Mouse (Mus musculus) forelimb bud, embryonic 11.5 days (tissue): Measurements from ENCODE around the gene Astl.

Source experiments
- DNase-seq: peaks from one replicate; pipeline ENCODE4 v3.0.0-alpha.2; 2012; ENCODE audit warnings: low read depth, low spot score

The Astl gene

GRCm38 (mm10) chr2:127323667-127324066 lies 14.8 kb upstream of the Astl start:
- no peak for DNase-seq

- no peak for DNase-seq
Observed at GRCm38 (mm10) chr2:127324456-127324855, 14.0 kb upstream of the Astl start.

- DNase-seq = no peak
Observed at GRCm38 (mm10) chr2:127328090-127328851, 10.2 kb upstream of the Astl start.

GRCm38 (mm10) chr2:127332807-127333570 lies 5.5 kb upstream of the Astl start:
- no peak for DNase-seq

GRCm38 (mm10) chr2:127333945-127334603 lies 4.4 kb upstream of the Astl start:
- no peak for DNase-seq

GRCm38 (mm10) chr2:127335078-127335541 lies 3.3 kb upstream of the Astl start:
- no peak for DNase-seq

- DNase-seq = peak; percentile 40
Observed at GRCm38 (mm10) chr2:127335767-127336496, 2.5 kb upstream of the Astl start, which contains the start of gene Dusp2. TSS of gene Dusp2 (plus strand) at chr2:127336159.

- DNase-seq = no peak
Observed at GRCm38 (mm10) chr2:127336497-127336832, 2.0 kb upstream of the Astl start.

GRCm38 (mm10) chr2:127336885-127337284 lies 1.6 kb upstream of the Astl start:
- no peak for DNase-seq

GRCm38 (mm10) chr2:127337531-127337930 lies 908 bp upstream of the Astl start:
- DNase-seq = no peak

- no peak for DNase-seq
Observed at GRCm38 (mm10) chr2:127338012-127338411, 427 bp upstream of the Astl start.

GRCm38 (mm10) chr2:127338833-127339232 lies 394 bp downstream of the Astl start:
- no peak for DNase-seq

GRCm38 (mm10) chr2:127339262-127339661 lies 823 bp downstream of the Astl start:
- no peak for DNase-seq

- peak; percentile 61 for DNase-seq
Observed at GRCm38 (mm10) chr2:127341159-127341558, 2.7 kb downstream of the Astl start.

- DNase-seq = no peak
Observed at GRCm38 (mm10) chr2:127346334-127346733, 7.9 kb downstream of the Astl start.

GRCm38 (mm10) chr2:127347147-127347985 lies 8.9 kb downstream of the Astl start:
- DNase-seq = no peak

- no peak for DNase-seq
Observed at GRCm38 (mm10) chr2:127353881-127354280, 15.4 kb downstream of the Astl start.

- peak; percentile 85 for DNase-seq
Observed at GRCm38 (mm10) chr2:127362459-127363281, 24.2 kb downstream of the Astl start, which contains the start of gene Adra2b. TSS of gene Adra2b (plus strand) at chr2:127363208.

GRCm38 (mm10) chr2:127363282-127363652 lies 24.8 kb downstream of the Astl start:
- no peak for DNase-seq

- no peak for DNase-seq
Observed at GRCm38 (mm10) chr2:127363696-127364095, 25.3 kb downstream of the Astl start.
